Mouse (Mus musculus) brain, embryonic 14.5 days (tissue): ENCODE results near the gene Xpnpep3.

Source experiments
- CTCF ChIP-seq: fragments of 200-500 bp; IDR thresholded peaks from 2 replicates; pipeline ENCODE4 v1.5.1; 2012; ENCODE audit warnings: inconsistent platforms, mild to moderate bottlenecking, moderate library complexity, borderline replicate concordance; ENCODE audit not compliant: insufficient read depth, insufficient read length; ENCODE audit errors: extremely low read depth
- POLR2A ChIP-seq: fragments of 200-500 bp; IDR thresholded peaks from 2 replicates; pipeline ENCODE4 v1.6.1; 2012; ENCODE audit warnings: mild to moderate bottlenecking, inconsistent platforms, borderline replicate concordance; ENCODE audit not compliant: poor library complexity, insufficient read depth, insufficient read length, severe bottlenecking; ENCODE audit errors: extremely low read depth

GRCm38 (mm10) chr15:81374621-81375020 is 25.3 kb upstream of the Xpnpep3 start:
- no peak for TF ChIP-seq CTCF
- TF ChIP-seq POLR2A: no peak
